Mouse (Mus musculus) cerebellum, adult 2 months (tissue): ENCODE measurements around the gene Slc25a38. TPM values are rescaled to one million over a fixed set of nuclear protein-coding genes. Genes with fewer than 3 reads are reported as not detected.
A peak's percentile ranks its signal among the peaks of the same experiment; 100 is the strongest.

Source experiments
- DNase-seq, 2 experiments: peaks; one replicate each; pipeline ENCODE4 v3.0.0; 2021
- H3K27ac ChIP-seq: fragments of 200-500 bp; 2 replicates; pipeline ENCODE4 v1.5.1; 2012; ENCODE audit warnings: low read length, control low read depth, inconsistent platforms; ENCODE audit not compliant: insufficient read depth
- H3K27me3 ChIP-seq: fragments of 200-500 bp; 2 replicates; pipeline ENCODE4 v1.6.1; 2012; ENCODE audit warnings: inconsistent platforms, mild to moderate bottlenecking, low read length, moderate library complexity; ENCODE audit not compliant: control insufficient read depth, insufficient read depth
- H3K4me1 ChIP-seq: fragments of 200-500 bp; 2 replicates; pipeline ENCODE4 v1.6.1; 2011; ENCODE audit warnings: low read length; ENCODE audit not compliant: control insufficient read depth, insufficient read depth
- H3K4me3 ChIP-seq: fragments of 200-500 bp; replicated peaks from 2 replicates; pipeline ENCODE3; 2011; ENCODE audit warnings: mild to moderate bottlenecking, low read depth, low read length, control low read depth; ENCODE audit not compliant: insufficient read depth
- CTCF ChIP-seq: fragments of 200-500 bp; IDR thresholded peaks from 2 replicates; pipeline ENCODE4 v1.5.1; 2011; ENCODE audit warnings: low read depth, mild to moderate bottlenecking, control low read depth, low read length, moderate library complexity, borderline replicate concordance; ENCODE audit not compliant: insufficient read depth
- POLR2A ChIP-seq: fragments of 200-500 bp; IDR thresholded peaks from 2 replicates; pipeline ENCODE4 v1.6.1; 2011; ENCODE audit warnings: low read length, control low read depth, borderline replicate concordance; ENCODE audit not compliant: insufficient read depth
- WGBS: fragments of 180-500 bp; shearing (Covaris S2); methylation state at CpG from one replicate; pipeline ENCODE4 v1.1.7; 2018; 5-methylcytosine and 5-hydroxymethylcytosine counted together
- polyA plus RNA-seq: library from polyadenylated mRNA; depleted of rRNA; stranded (reverse); fragments of >200 nt; gene quantifications from 2 replicates; pipeline ENCODE4 v1.2.3, GENCODE M21; 2012; rRNA removed

Slc25a38 gene
- polyA plus RNA-seq, 1 experiment: 30.5 TPM

DNA sequence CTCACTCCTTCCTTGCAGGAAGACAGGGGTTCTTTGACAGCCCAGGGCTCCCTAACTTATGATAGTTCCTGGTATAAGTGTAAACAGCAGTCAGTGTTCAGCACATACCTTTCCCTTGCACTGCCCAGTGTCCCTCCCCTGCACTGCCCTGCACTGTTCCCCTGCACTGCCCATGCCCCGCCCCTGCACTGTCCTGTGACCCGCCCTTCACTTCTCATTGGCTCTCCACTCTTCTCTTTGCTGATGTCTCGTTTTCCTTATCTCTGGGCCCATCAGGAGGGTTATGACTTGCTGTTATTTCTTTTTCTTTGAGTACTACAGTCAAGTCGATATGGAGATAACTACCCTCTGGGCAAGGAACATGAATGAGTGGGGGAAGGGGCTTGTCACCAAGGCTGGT, 47.9 kb downstream of the Slc25a38 start:
- no peak for TF ChIP-seq CTCF
- no peak for TF ChIP-seq POLR2A
- no peak overlapping the region for H3K4me3 ChIP-seq
- 42% methylated on average over 4 of the region's 4 CpGs for WGBS
- DNase-seq: no peak
- no peak overlapping the region for H3K27ac ChIP-seq
- H3K27me3 ChIP-seq: no peaks in the 10 kb centered on the region
- no peaks in the 10 kb centered on the region for H3K4me1 ChIP-seq

DNA sequence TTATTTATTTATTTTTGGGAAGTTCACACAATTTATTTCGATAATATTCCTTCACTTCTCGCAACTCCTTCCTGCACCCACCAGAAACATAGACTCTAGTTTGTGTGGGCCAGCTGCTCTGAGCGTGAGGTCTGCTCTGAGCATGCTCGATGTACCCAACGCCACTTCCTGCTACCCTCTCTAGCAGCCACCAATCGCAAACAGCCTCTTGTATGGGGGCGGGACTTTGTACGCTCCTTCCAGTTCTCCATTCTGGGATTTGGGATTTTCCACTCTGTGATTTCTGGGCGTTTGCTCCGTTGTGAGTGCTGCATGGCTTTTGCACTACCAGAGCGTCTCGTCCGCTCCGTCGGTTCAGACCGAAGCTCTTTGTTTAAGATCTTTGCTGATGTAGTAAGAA, 53.7 kb downstream of the Slc25a38 start:
- Histone ChIP-seq H3K4me1 (peaks cover 7% of the 10 kb centered on the region), H3K27ac (no peak overlapping the region)

DNA sequence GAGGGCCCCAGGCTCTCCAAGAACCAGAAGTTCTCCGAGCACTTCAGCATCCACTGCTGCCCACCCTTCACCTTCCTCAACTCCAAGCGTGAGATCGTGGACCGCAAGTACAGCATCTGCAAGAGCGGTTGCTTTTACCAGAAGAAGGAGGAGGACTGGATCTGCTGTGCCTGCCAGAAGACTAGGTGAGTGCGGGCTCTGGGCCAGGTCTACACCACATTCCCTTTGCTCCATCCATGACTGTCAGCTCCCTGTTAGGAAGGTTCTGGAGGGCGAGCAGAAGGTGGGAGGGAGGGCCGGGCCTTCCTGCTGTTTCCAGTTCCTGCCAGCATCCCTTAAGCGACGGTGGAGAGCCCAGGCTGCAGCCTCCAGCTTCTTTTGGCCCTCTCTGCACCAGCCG, 57.7 kb downstream of the Slc25a38 start:
- Histone ChIP-seq H3K4me1 (peaks cover 7% of the 10 kb centered on the region), H3K4me3 (no peak overlapping the region), H3K27me3 (no peaks in the 10 kb centered on the region), H3K27ac (no peak overlapping the region)
- TF ChIP-seq POLR2A (no peak), CTCF (no peak)
- peak in 1 of 2 experiments; percentile 24 for DNase-seq
- 14% methylated on average over 11 of the region's 11 CpGs for WGBS

More for the DNA sequence above, 53.7 kb downstream of the Slc25a38 start:
- Histone ChIP-seq H3K4me3 (no peak overlapping the region), H3K27me3 (no peaks in the 10 kb centered on the region)
- no peak for DNase-seq
- no peak for TF ChIP-seq CTCF
- no peak for TF ChIP-seq POLR2A
- 76% methylated on average over 16 of the region's 16 CpGs for WGBS

DNA sequence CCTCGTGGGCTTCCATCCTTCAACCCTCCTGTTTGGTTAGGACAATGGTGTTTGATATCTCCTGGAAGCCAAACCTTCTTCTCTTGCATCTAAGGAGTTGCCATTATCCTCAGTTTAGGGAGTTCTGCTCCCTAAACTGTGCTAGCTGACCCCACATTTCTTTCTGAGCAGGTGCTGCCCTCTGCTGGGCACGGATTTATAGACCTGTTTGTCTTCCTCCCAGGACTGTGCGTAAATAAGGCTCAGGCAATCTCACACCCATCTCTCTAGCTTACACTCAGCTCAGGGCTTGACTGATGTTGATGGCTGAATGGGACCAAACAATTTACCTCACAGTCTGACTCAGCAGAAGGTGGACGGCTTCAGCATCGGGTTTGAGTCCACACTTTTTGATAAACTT, 61.1 kb downstream of the Slc25a38 start:
- peak; percentile 28 to 55 for DNase-seq
- Histone ChIP-seq H3K4me1 (peaks cover 7% of the 10 kb centered on the region), H3K4me3 (no peak overlapping the region), H3K27ac (no peak overlapping the region), H3K27me3 (no peaks in the 10 kb centered on the region)
- WGBS: 36% methylated on average over 5 of the region's 5 CpGs
- peak; percentile 58 for TF ChIP-seq CTCF
- no peak for TF ChIP-seq POLR2A

Other genes with a start within 250 kb of the Slc25a38 start
- 60.5 and 69.2 TPM in 2 replicates for gene Wdr48, start 215.5 kb upstream of the Slc25a38 start, polyA plus RNA-seq
- gene Gorasp1, start 172.8 kb upstream of the Slc25a38 start, polyA plus RNA-seq: 22.1 and 23.6 TPM in 2 replicates
- 0.56 and 1.2 TPM in 2 replicates for gene Ttc21a, start 172.8 kb upstream of the Slc25a38 start, polyA plus RNA-seq
- 11.1 and 12.6 TPM in 2 replicates for gene Csrnp1, start 125.7 kb upstream of the Slc25a38 start, polyA plus RNA-seq
- gene Xirp1, start 86.8 kb upstream of the Slc25a38 start, polyA plus RNA-seq: 0.03 and 0.05 TPM in 2 replicates
- gene Cx3cr1, start 40.5 kb upstream of the Slc25a38 start, polyA plus RNA-seq: 8.6 and 9.0 TPM in 2 replicates
- gene Ccr8, start 18.3 kb upstream of the Slc25a38 start, polyA plus RNA-seq: not detected in 2 replicates
- gene Rpsa, start 17.3 kb downstream of the Slc25a38 start, polyA plus RNA-seq: 691 and 736 TPM in 2 replicates
- gene Mobp, start 39.3 kb downstream of the Slc25a38 start, polyA plus RNA-seq: 1,427 and 1,761 TPM in 2 replicates
- gene Myrip, start 191.1 kb downstream of the Slc25a38 start, polyA plus RNA-seq: 18.2 and 22.1 TPM in 2 replicates